Mouse (Mus musculus) C2C12 (cell line): ENCODE data around the gene Auts2. TPM values are rescaled to one million over a fixed set of nuclear protein-coding genes. Genes with fewer than 3 reads are reported as not detected.

Source experiments
- H3K27me3 ChIP-seq: one replicate; pipeline ENCODE4 v1.6.1; 2011; ENCODE audit not compliant: control insufficient read depth, insufficient read depth, insufficient read length
- H3K36me3 ChIP-seq: one replicate; pipeline ENCODE4 v1.6.1; 2011; ENCODE audit not compliant: control insufficient read depth, insufficient read depth
- H3K4me3 ChIP-seq: one replicate; pipeline ENCODE4 v1.5.1; 2011; ENCODE audit warnings: mild to moderate bottlenecking, control low read depth; ENCODE audit not compliant: poor library complexity, insufficient read depth, severe bottlenecking
- H3K79me2 ChIP-seq: one replicate; pipeline ENCODE4 v1.6.1; 2011; ENCODE audit not compliant: control insufficient read depth, insufficient read depth
- H3K79me3 ChIP-seq: one replicate; pipeline ENCODE4 v1.6.1; 2011; ENCODE audit warnings: low read depth, control low read depth
- H3ac ChIP-seq: one replicate; pipeline ENCODE3; 2011; ENCODE audit warnings: low read depth; ENCODE audit not compliant: control insufficient read depth, insufficient read length
- CEBPB ChIP-seq: IDR thresholded peaks from one replicate; pipeline ENCODE4 v1.6.1; 2011; ENCODE audit warnings: low read depth, mild to moderate bottlenecking, control low read depth, moderate library complexity
- CTCF ChIP-seq: IDR thresholded peaks from one replicate; pipeline ENCODE4 v1.5.1; 2011; ENCODE audit not compliant: control insufficient read depth, insufficient read depth, insufficient read length
- FOSL1 ChIP-seq: IDR thresholded peaks from one replicate; pipeline ENCODE4 v1.8.0; 2011; ENCODE audit warnings: mild to moderate bottlenecking, low read length; ENCODE audit not compliant: poor library complexity, insufficient read depth, severe bottlenecking
- MAX ChIP-seq: IDR thresholded peaks from one replicate; pipeline ENCODE4 v1.6.1; 2011; ENCODE audit warnings: mild to moderate bottlenecking, control low read depth
- MYOD1 ChIP-seq: IDR thresholded peaks from one replicate; pipeline ENCODE4 v1.6.1; 2011; ENCODE audit warnings: low read depth; ENCODE audit not compliant: control insufficient read depth, insufficient read length
- MYOG ChIP-seq: IDR thresholded peaks from one replicate; pipeline ENCODE4 v1.6.1; 2011; ENCODE audit not compliant: control insufficient read depth, insufficient read length; ENCODE audit errors: extremely low read depth
- USF1 ChIP-seq: IDR thresholded peaks from one replicate; pipeline ENCODE4 v1.6.1; 2011; ENCODE audit warnings: low read depth, mild to moderate bottlenecking, control low read depth, moderate library complexity
- polyA plus RNA-seq: library from polyadenylated mRNA; unstranded; fragments of >200 nt; fragmentation: generic; extraction: Trizol; gene quantifications from one replicate; pipeline ENCODE4 v1.2.1, GENCODE M21; 2012; ENCODE audit warnings: missing spikeins

The Auts2 gene
- polyA plus RNA-seq, 1 experiment, result 8.4 TPM

- no peak overlapping the region for H3ac ChIP-seq
- H3K79me2 ChIP-seq, result no peaks in the 10 kb centered on the region
- no peaks in the 10 kb centered on the region for H3K79me3 ChIP-seq
- H3K27me3 ChIP-seq, result no peaks in the 10 kb centered on the region
- TF ChIP-seq MYOG (no peak), USF1 (no peak), MYOD1 (no peak), CEBPB (no peak), MAX (no peak), CTCF (no peak), FOSL1 (no peak)
- no peak overlapping the region for H3K4me3 ChIP-seq
- H3K36me3 ChIP-seq, result no peaks in the 10 kb centered on the region
Observed at GRCm38 (mm10) chr5:131431896-131432295, 1111.2 kb downstream of the Auts2 start.

GRCm38 (mm10) chr5:131430109-131430508 is 1113.0 kb downstream of the Auts2 start:
- no peak overlapping the region for H3ac ChIP-seq
- H3K79me3 ChIP-seq, result no peaks in the 10 kb centered on the region
- H3K4me3 ChIP-seq, result no peak overlapping the region
- no peaks in the 10 kb centered on the region for H3K27me3 ChIP-seq
- peak; percentile 51 for TF ChIP-seq CTCF
- no peak for TF ChIP-seq MYOG
- no peaks in the 10 kb centered on the region for H3K36me3 ChIP-seq
- H3K79me2 ChIP-seq, result no peaks in the 10 kb centered on the region

GRCm38 (mm10) chr5:131429563-131429962 is 1113.6 kb downstream of the Auts2 start:
- Histone ChIP-seq H3K4me3 (no peak overlapping the region), H3K27me3 (no peaks in the 10 kb centered on the region), H3K79me3 (no peaks in the 10 kb centered on the region), H3ac (no peak overlapping the region), H3K36me3 (no peaks in the 10 kb centered on the region), H3K79me2 (no peaks in the 10 kb centered on the region)
- TF ChIP-seq MAX (no peak), FOSL1 (no peak), MYOG (no peak), MYOD1 (no peak)

GRCm38 (mm10) chr5:131427734-131428413 is 1115.3 kb downstream of the Auts2 start:
- Histone ChIP-seq H3K79me3 (no peaks in the 10 kb centered on the region), H3K79me2 (no peaks in the 10 kb centered on the region), H3K36me3 (no peaks in the 10 kb centered on the region), H3ac (no peak overlapping the region), H3K4me3 (no peak overlapping the region), H3K27me3 (no peaks in the 10 kb centered on the region)
- TF ChIP-seq USF1, result no peak
- no peak for TF ChIP-seq MYOD1
- no peak for TF ChIP-seq FOSL1
- TF ChIP-seq MAX, result no peak
- TF ChIP-seq CEBPB, result no peak
- peak; percentile 31 for TF ChIP-seq CTCF
- no peak for TF ChIP-seq MYOG

- no peak overlapping the region for H3K4me3 ChIP-seq
- H3K79me3 ChIP-seq, result no peaks in the 10 kb centered on the region
- H3K79me2 ChIP-seq, result no peaks in the 10 kb centered on the region
- H3K36me3 ChIP-seq, result no peaks in the 10 kb centered on the region
- H3K27me3 ChIP-seq, result no peaks in the 10 kb centered on the region
- TF ChIP-seq MYOG (no peak), MYOD1 (no peak), CTCF (no peak), FOSL1 (no peak), MAX (no peak), USF1 (no peak), CEBPB (no peak)
- no peak overlapping the region for H3ac ChIP-seq
Observed at GRCm38 (mm10) chr5:131422737-131423136, 1120.4 kb downstream of the Auts2 start.

GRCm38 (mm10) chr5:131420406-131420805 is 1122.7 kb downstream of the Auts2 start:
- Histone ChIP-seq H3K36me3 (no peaks in the 10 kb centered on the region), H3K27me3 (no peaks in the 10 kb centered on the region), H3K79me2 (no peaks in the 10 kb centered on the region), H3K79me3 (no peaks in the 10 kb centered on the region), H3ac (no peak overlapping the region), H3K4me3 (no peak overlapping the region)
- TF ChIP-seq MYOG, result no peak
- no peak for TF ChIP-seq MAX
- TF ChIP-seq CEBPB, result no peak
- TF ChIP-seq USF1, result no peak
- no peak for TF ChIP-seq FOSL1
- no peak for TF ChIP-seq MYOD1
- TF ChIP-seq CTCF, result no peak
